Mouse (Mus musculus) ES-E14 (cell line): ENCODE data around the gene Carns1.

Source experiments
- CHD2 ChIP-seq: IDR thresholded peaks from 2 replicates; pipeline ENCODE4 v1.6.1; 2014; ENCODE audit warnings: mild to moderate bottlenecking, low read depth, low read length, inconsistent platforms
- HCFC1 ChIP-seq: IDR thresholded peaks from 2 replicates; pipeline ENCODE4 v1.6.1; 2012; ENCODE audit warnings: low read length, inconsistent platforms, borderline replicate concordance; ENCODE audit not compliant: insufficient read depth
- MAFK ChIP-seq: IDR thresholded peaks from 2 replicates; pipeline ENCODE4 v1.6.1; 2014; ENCODE audit warnings: mild to moderate bottlenecking, low read depth, low read length, inconsistent platforms; ENCODE audit not compliant: insufficient read depth
- ZC3H11A ChIP-seq: IDR thresholded peaks from 2 replicates; pipeline ENCODE4 v1.6.1; 2012; ENCODE audit warnings: low read depth, mild to moderate bottlenecking, inconsistent platforms, low read length, borderline replicate concordance
- ZNF384 ChIP-seq: IDR thresholded peaks from 2 replicates; pipeline ENCODE4 v1.6.1; 2012; ENCODE audit warnings: low read depth, low read length, inconsistent platforms

- TF ChIP-seq ZNF384 (no peak), ZC3H11A (no peak), HCFC1 (no peak), MAFK (no peak), CHD2 (no peak)
Observed at GRCm38 (mm10) chr19:4180411-4180810, 5.1 kb upstream of the Carns1 start.
